Mouse (Mus musculus) embryonic facial prominence, embryonic 10.5 days (tissue): ENCODE results near the gene Slit3. TPM values are rescaled to one million over a fixed set of nuclear protein-coding genes. Genes with fewer than 3 reads are reported as not detected.
A peak's percentile ranks its signal among the peaks of the same experiment; 100 is the strongest.

Experiments
- DNase-seq: peaks from one replicate; pipeline ENCODE4 v3.0.0-alpha.2; 2017; ENCODE audit warnings: low spot score
- H3K27ac ChIP-seq: fragments of 300-500 bp; sonication (generic); replicated peaks from 2 replicates; pipeline ENCODE4 v1.5.1; 2016; ENCODE audit warnings: mild to moderate bottlenecking
- H3K27me3 ChIP-seq: fragments of 300-500 bp; sonication (generic); replicated peaks from 2 replicates; pipeline ENCODE4 v1.6.1; 2016; ENCODE audit warnings: low read depth, mild to moderate bottlenecking; ENCODE audit not compliant: poor library complexity, severe bottlenecking
- H3K36me3 ChIP-seq: fragments of 300-500 bp; sonication (generic); replicated peaks from 2 replicates; pipeline ENCODE4 v1.6.1; 2016; ENCODE audit warnings: mild to moderate bottlenecking, moderate library complexity
- H3K4me1 ChIP-seq: fragments of 300-500 bp; sonication (generic); 2 replicates; pipeline ENCODE4 v1.6.1; 2016
- H3K4me3 ChIP-seq: fragments of 300-500 bp; sonication (generic); 2 replicates; pipeline ENCODE4 v1.5.1; 2016; ENCODE audit warnings: mild to moderate bottlenecking, moderate library complexity
- H3K9me3 ChIP-seq: fragments of 300-500 bp; sonication (generic); 2 replicates; pipeline ENCODE4 v1.6.1; 2016; ENCODE audit warnings: mild to moderate bottlenecking
- WGBS: fragments of 180-500 bp; shearing (Covaris S2); methylation state at CpG from one replicate; pipeline ENCODE4 v1.1.7; 2016; 5-methylcytosine and 5-hydroxymethylcytosine counted together
- polyA plus RNA-seq: library from polyadenylated mRNA; unstranded; fragments of >200 nt; fragmentation: Nextera tagmentation; extraction: Ambion mirVana; gene quantifications from 2 replicates; pipeline ENCODE4 v1.2.1, GENCODE M21; 2016

The Slit3 gene
- 12.6 and 23.6 TPM in 2 replicates for polyA plus RNA-seq

GRCm38 (mm10) chr11:35120894-35121610, at the start of gene Slit3:
Gene Slit3 (plus strand): TSS chr11:35121224.
- Histone ChIP-seq H3K27me3 (peaks cover 53% of the 10 kb centered on the region), H3K4me3 (peak within 1 kb of the TSS; percentile 82), H3K9me3 (no peaks in the 10 kb centered on the region), H3K27ac (peak within 1 kb of the TSS; percentile 92), H3K36me3 (no peaks in the 10 kb centered on the region), H3K4me1 (peaks cover 73% of the 10 kb centered on the region)
- peak; percentile 92 for DNase-seq
- under 1% methylated on average over 75 of the region's 75 CpGs for WGBS

GRCm38 (mm10) chr11:35071451-35071850, 49.6 kb upstream of the Slit3 start:
- peaks cover 1% of the 10 kb centered on the region; the same call in 1 of the 2 replicates for H3K4me1 ChIP-seq
- H3K27ac ChIP-seq, result no peak overlapping the region
- 89% methylated on average over 1 of the region's 1 CpGs for WGBS

GRCm38 (mm10) chr11:35075411-35075810, 45.6 kb upstream of the Slit3 start:
- Histone ChIP-seq H3K9me3 (no peaks in the 10 kb centered on the region), H3K36me3 (no peaks in the 10 kb centered on the region), H3K4me1 (peaks cover 1% of the 10 kb centered on the region), H3K27ac (no peak overlapping the region), H3K4me3 (no peak overlapping the region), H3K27me3 (no peaks in the 10 kb centered on the region)
- 97% methylated on average over 7 of the region's 7 CpGs for WGBS
- DNase-seq, result no peak

More at GRCm38 (mm10) chr11:35071451-35071850, 49.6 kb upstream of the Slit3 start:
- H3K9me3 ChIP-seq, result no peaks in the 10 kb centered on the region
- H3K27me3 ChIP-seq, result no peaks in the 10 kb centered on the region
- H3K36me3 ChIP-seq, result no peaks in the 10 kb centered on the region
- no peak overlapping the region for H3K4me3 ChIP-seq
- no peak for DNase-seq

- no peak for DNase-seq
- Histone ChIP-seq H3K4me3 (no peak overlapping the region), H3K4me1 (peaks cover 11% of the 10 kb centered on the region), H3K27ac (no peak overlapping the region), H3K36me3 (no peaks in the 10 kb centered on the region), H3K9me3 (no peaks in the 10 kb centered on the region), H3K27me3 (0 out of 2 replicates have a peak, but pooled peaks cover 4% of the 10 kb centered on the region)
- WGBS, result 43% methylated on average over 8 of the region's 8 CpGs
Observed at GRCm38 (mm10) chr11:35080451-35081125, 40.4 kb upstream of the Slit3 start.

- Histone ChIP-seq H3K9me3 (no peaks in the 10 kb centered on the region), H3K27me3 (0 out of 2 replicates have a peak, but pooled peaks cover 4% of the 10 kb centered on the region), H3K27ac (no peak overlapping the region), H3K4me1 (peaks cover 18% of the 10 kb centered on the region), H3K4me3 (no peak overlapping the region), H3K36me3 (no peaks in the 10 kb centered on the region)
- no peak for DNase-seq
- WGBS, result 93% methylated on average over 3 of the region's 3 CpGs
Observed at GRCm38 (mm10) chr11:35082297-35082696, 38.7 kb upstream of the Slit3 start.

GRCm38 (mm10) chr11:35083049-35083448, 38.0 kb upstream of the Slit3 start:
- Histone ChIP-seq H3K9me3 (no peaks in the 10 kb centered on the region), H3K27me3 (0 out of 2 replicates have a peak, but pooled peaks cover 4% of the 10 kb centered on the region), H3K4me3 (no peak overlapping the region), H3K36me3 (no peaks in the 10 kb centered on the region), H3K27ac (no peak overlapping the region), H3K4me1 (peaks cover 18% of the 10 kb centered on the region)
- 63% methylated on average over 6 of the region's 6 CpGs for WGBS
- DNase-seq, result no peak

- Histone ChIP-seq H3K36me3 (no peaks in the 10 kb centered on the region), H3K27me3 (0 out of 2 replicates have a peak, but pooled peaks cover 9% of the 10 kb centered on the region), H3K9me3 (no peaks in the 10 kb centered on the region), H3K4me1 (peaks cover 18% of the 10 kb centered on the region), H3K4me3 (no peak overlapping the region), H3K27ac (no peak overlapping the region)
- 85% methylated on average over 11 of the region's 11 CpGs for WGBS
- no peak for DNase-seq
Observed at GRCm38 (mm10) chr11:35085351-35085750, 35.7 kb upstream of the Slit3 start.

- no peak for DNase-seq
- WGBS, result 58% methylated on average over 5 of the region's 5 CpGs
Observed at GRCm38 (mm10) chr11:35086029-35086428, 35.0 kb upstream of the Slit3 start.

GRCm38 (mm10) chr11:35087454-35087853, 33.6 kb upstream of the Slit3 start:
- Histone ChIP-seq H3K4me3 (no peak overlapping the region), H3K4me1 (peaks cover 7% of the 10 kb centered on the region), H3K27ac (no peak overlapping the region), H3K9me3 (no peaks in the 10 kb centered on the region), H3K36me3 (no peaks in the 10 kb centered on the region), H3K27me3 (0 out of 2 replicates have a peak, but pooled peaks cover 5% of the 10 kb centered on the region)
- WGBS, result 80% methylated on average over 2 of the region's 2 CpGs
- DNase-seq, result no peak

More at GRCm38 (mm10) chr11:35086029-35086428, 35.0 kb upstream of the Slit3 start:
- Histone ChIP-seq H3K36me3 (no peaks in the 10 kb centered on the region), H3K4me1 (peaks cover 11% of the 10 kb centered on the region), H3K27ac (no peak overlapping the region), H3K4me3 (no peak overlapping the region), H3K9me3 (no peaks in the 10 kb centered on the region), H3K27me3 (0 out of 2 replicates have a peak, but pooled peaks cover 9% of the 10 kb centered on the region)

- H3K27ac ChIP-seq, result no peak overlapping the region
- WGBS, result 87% methylated on average over 1 of the region's 1 CpGs
- DNase-seq, result no peak
- H3K9me3 ChIP-seq, result no peaks in the 10 kb centered on the region
- peaks cover 7% of the 10 kb centered on the region for H3K4me1 ChIP-seq
- H3K4me3 ChIP-seq, result no peak overlapping the region
- H3K36me3 ChIP-seq, result no peaks in the 10 kb centered on the region
- 0 out of 2 replicates have a peak, but pooled peaks cover 5% of the 10 kb centered on the region for H3K27me3 ChIP-seq
Observed at GRCm38 (mm10) chr11:35088136-35088535, 32.9 kb upstream of the Slit3 start.

- 92% methylated on average over 13 of the region's 13 CpGs for WGBS
- no peak for DNase-seq
- Histone ChIP-seq H3K27ac (no peak overlapping the region), H3K4me3 (no peak overlapping the region), H3K27me3 (0 out of 2 replicates have a peak, but pooled peaks cover 5% of the 10 kb centered on the region), H3K36me3 (no peaks in the 10 kb centered on the region), H3K9me3 (no peaks in the 10 kb centered on the region), H3K4me1 (peaks cover 6% of the 10 kb centered on the region)
Observed at GRCm38 (mm10) chr11:35090629-35091335, 30.2 kb upstream of the Slit3 start.

- DNase-seq, result no peak
- no peaks in the 10 kb centered on the region for H3K9me3 ChIP-seq
- H3K27me3 ChIP-seq, result no peaks in the 10 kb centered on the region
- 64% methylated on average over 5 of the region's 5 CpGs for WGBS
- no peak overlapping the region for H3K27ac ChIP-seq
- no peaks in the 10 kb centered on the region for H3K36me3 ChIP-seq
- no peaks in the 10 kb centered on the region for H3K4me1 ChIP-seq
- no peak overlapping the region for H3K4me3 ChIP-seq
Observed at GRCm38 (mm10) chr11:35096538-35096937, 24.5 kb upstream of the Slit3 start.
